Mouse (Mus musculus): ENCODE measurements at regions not wholly inside any gene's neighbourhood (a gene's known extent, or its start where the extent isn't known, plus 50 kb on each side); places are given as distances from the start of the nearest gene placed in this dataset.

DNA sequence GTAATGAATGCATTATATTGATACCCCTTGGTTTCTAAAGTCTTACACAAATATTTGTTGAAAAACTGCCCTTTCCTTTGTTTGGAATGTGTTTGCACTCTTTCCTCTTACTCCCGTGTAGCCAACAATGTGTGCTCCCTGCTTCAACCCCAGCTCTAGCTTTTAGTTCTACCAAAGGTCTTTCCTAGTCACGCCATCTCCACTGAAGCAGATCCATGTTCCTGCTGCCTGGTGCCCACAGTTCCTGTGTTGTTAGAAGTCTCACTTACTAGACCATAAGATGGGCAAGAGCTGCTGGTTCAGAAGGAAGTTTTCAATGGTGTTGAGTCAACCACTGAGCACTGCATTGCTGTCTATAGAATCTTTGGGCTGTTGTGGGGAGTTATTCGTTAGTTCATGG lies 137.0 kb downstream of the Klf5 start:
- DNase-seq (ENCODE audit: low spot score) (no peak), ATAC-seq (ENCODE audit: low FRiP score) (no peak)
- no peaks in the 10 kb centered on the region for H3K4me1 ChIP-seq (ENCODE audit: insufficient read depth, low read length)
- H3K4me3 ChIP-seq (ENCODE audit: low read depth, low read length) = no peak overlapping the region
- no peak overlapping the region for H3K4me2 ChIP-seq (ENCODE audit: low read depth, low read length, poor library complexity, severe bottlenecking)
- no peak overlapping the region for H3K9ac ChIP-seq (replicated peaks; ENCODE audit: low read length, poor library complexity, severe bottlenecking)
- H3K27me3 ChIP-seq (ENCODE audit: insufficient read depth, low read length) = no peaks in the 10 kb centered on the region
- no peak for TF ChIP-seq CTCF (IDR thresholded peaks at IDR 0.05)
- H3K27ac ChIP-seq (ENCODE audit: low read depth, low read length) = no peak overlapping the region
- H3K36me3 ChIP-seq (ENCODE audit: insufficient read depth, low read length) = no peaks in the 10 kb centered on the region
- H3K9me3 ChIP-seq (ENCODE audit: low read length) = no peaks in the 10 kb centered on the region
- 85% methylated on average over 3 of the region's 3 CpGs for WGBS

DNA sequence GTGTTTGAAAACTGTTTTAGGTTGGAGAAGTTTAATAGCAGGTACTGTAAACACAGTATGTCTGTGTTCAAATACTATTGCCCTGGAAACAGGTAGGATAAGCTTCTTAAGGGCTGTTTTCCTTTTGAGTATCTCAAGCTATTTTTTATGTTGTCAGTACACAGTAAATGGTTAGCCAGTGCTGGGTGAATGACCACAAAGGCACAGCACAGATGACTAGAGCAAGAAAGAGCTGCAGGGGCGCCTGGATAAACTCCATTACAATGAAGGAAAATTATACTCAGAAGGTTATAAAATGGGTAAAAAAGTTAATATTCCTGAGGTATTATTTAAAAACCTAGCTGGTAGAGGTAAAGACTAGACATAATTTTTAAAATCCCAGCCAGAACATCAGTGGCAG lies 137.6 kb downstream of the Klf5 start:
- DNase-seq (ENCODE audit: low spot score) = no peak
- no peaks in the 10 kb centered on the region for H3K27me3 ChIP-seq (ENCODE audit: insufficient read depth, low read length)
- no peak overlapping the region for H3K9ac ChIP-seq (replicated peaks; ENCODE audit: low read length, poor library complexity, severe bottlenecking)
- ATAC-seq (ENCODE audit: low FRiP score) = no peak
- no peaks in the 10 kb centered on the region for H3K4me1 ChIP-seq (ENCODE audit: insufficient read depth, low read length)
- H3K4me2 ChIP-seq (ENCODE audit: low read depth, low read length, poor library complexity, severe bottlenecking) = no peak overlapping the region
- H3K9me3 ChIP-seq (ENCODE audit: low read length) = no peaks in the 10 kb centered on the region
- H3K36me3 ChIP-seq (ENCODE audit: insufficient read depth, low read length) = no peaks in the 10 kb centered on the region
- no peak for TF ChIP-seq CTCF (IDR thresholded peaks at IDR 0.05)
- H3K4me3 ChIP-seq (ENCODE audit: low read depth, low read length) = no peak overlapping the region
- no peak overlapping the region for H3K27ac ChIP-seq (ENCODE audit: low read depth, low read length)
- 79% methylated on average over 1 of the region's 1 CpGs for WGBS

DNA sequence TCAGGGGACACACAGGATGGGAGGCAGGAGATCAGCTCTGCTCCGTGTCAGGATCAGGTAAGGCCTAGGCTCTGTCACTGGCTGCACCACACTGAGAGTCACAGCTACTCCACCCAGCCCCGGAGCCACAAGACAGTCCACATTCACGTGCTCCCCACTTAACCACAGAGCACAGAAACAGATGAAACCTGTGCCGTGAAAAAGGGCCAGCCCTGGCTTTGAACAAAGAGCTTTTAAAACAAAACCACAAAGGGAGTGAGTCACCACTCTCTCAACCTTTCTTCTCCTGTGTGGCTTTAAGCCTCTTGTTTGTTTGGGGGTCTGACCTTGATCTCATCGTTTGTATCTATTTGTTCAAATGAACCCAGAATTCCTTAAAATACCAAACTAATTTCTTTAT lies 150.6 kb downstream of the Klf5 start:
- Histone ChIP-seq H3K4me1 (ENCODE audit: insufficient read depth, low read length) (no peaks in the 10 kb centered on the region), H3K36me3 (ENCODE audit: insufficient read depth, low read length) (no peaks in the 10 kb centered on the region), H3K9me3 (ENCODE audit: low read length) (no peaks in the 10 kb centered on the region), H3K9ac (replicated peaks; ENCODE audit: low read length, poor library complexity, severe bottlenecking) (no peak overlapping the region), H3K27ac (ENCODE audit: low read depth, low read length) (no peak overlapping the region), H3K4me2 (ENCODE audit: low read depth, low read length, poor library complexity, severe bottlenecking) (no peak overlapping the region), H3K27me3 (ENCODE audit: insufficient read depth, low read length) (no peaks in the 10 kb centered on the region), H3K4me3 (ENCODE audit: low read depth, low read length) (no peak overlapping the region)
- 57% methylated on average over 5 of the region's 5 CpGs for WGBS
- ATAC-seq (ENCODE audit: low FRiP score) = no peak
- no peak for DNase-seq (ENCODE audit: low spot score)
- no peak for TF ChIP-seq CTCF (IDR thresholded peaks at IDR 0.05)

DNA sequence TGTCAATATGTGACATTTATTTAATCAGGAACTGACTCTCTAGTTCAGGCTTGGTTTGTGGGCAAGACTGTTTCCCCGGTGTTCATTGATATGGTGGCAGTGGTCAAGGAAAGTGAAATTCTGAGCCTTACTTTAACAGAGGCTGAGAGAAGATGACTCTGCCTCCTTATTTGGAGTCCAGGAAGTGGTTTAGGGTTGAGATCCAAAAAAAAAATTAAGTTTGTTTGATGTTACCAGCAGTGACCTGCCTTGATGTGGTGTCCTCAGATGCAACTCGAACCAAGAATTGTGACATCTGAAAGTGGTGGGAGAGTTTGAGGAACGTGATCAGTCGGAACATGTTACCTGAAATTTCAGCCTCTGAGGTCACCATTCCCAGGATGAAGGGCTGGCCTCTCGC lies 151.4 kb downstream of the Klf5 start:
- Histone ChIP-seq H3K4me1 (ENCODE audit: insufficient read depth, low read length) (no peaks in the 10 kb centered on the region), H3K27ac (ENCODE audit: low read depth, low read length) (no peak overlapping the region), H3K9ac (replicated peaks; ENCODE audit: low read length, poor library complexity, severe bottlenecking) (no peak overlapping the region), H3K4me2 (ENCODE audit: low read depth, low read length, poor library complexity, severe bottlenecking) (no peak overlapping the region), H3K36me3 (ENCODE audit: insufficient read depth, low read length) (no peaks in the 10 kb centered on the region), H3K9me3 (ENCODE audit: low read length) (no peaks in the 10 kb centered on the region), H3K27me3 (ENCODE audit: insufficient read depth, low read length) (no peaks in the 10 kb centered on the region), H3K4me3 (ENCODE audit: low read depth, low read length) (no peak overlapping the region)
- WGBS = 97% methylated on average over 5 of the region's 5 CpGs
- no peak for TF ChIP-seq CTCF (IDR thresholded peaks at IDR 0.05)
- ATAC-seq (ENCODE audit: low FRiP score) (no peak), DNase-seq (ENCODE audit: low spot score) (no peak)

DNA sequence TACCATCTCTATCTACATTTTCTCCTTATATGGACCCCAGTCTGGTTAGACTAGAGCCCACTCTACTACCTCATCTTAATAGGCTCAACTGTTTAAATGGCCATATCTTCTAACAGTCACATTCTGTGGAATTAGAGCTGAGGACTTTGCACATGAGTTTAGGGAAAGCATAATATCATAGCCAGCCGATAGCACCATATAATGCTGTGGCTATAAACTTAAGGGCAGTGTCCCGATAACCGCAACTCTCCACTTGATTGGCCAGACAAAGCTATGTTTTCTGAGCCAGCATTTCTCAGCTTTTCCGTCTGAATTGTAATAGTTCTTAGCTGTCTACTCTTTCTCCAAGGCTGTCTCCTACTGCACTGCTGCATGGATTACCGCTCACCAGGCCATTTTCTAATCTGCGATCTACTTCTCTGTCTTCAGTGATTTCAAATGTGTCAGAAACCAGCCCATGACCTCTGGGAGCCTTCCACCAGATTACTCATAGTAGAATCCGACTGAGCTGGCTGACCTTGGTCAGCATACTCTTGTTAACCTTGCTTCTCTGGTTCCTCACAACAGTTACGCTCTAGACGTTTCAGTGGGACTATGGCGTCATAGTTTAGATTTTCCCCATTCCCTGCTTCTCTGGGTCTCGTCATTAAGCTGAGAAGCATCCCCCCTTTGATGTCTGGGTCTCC lies 152.8 kb downstream of the Klf5 start:
- ATAC-seq (ENCODE audit: low FRiP score) (no peak), DNase-seq (ENCODE audit: low spot score) (no peak)
- Histone ChIP-seq H3K4me2 (ENCODE audit: low read depth, low read length, poor library complexity, severe bottlenecking) (no peak overlapping the region), H3K4me1 (ENCODE audit: insufficient read depth, low read length) (no peaks in the 10 kb centered on the region), H3K9ac (replicated peaks; ENCODE audit: low read length, poor library complexity, severe bottlenecking) (no peak overlapping the region), H3K27ac (ENCODE audit: low read depth, low read length) (no peak overlapping the region), H3K4me3 (ENCODE audit: low read depth, low read length) (no peak overlapping the region), H3K36me3 (ENCODE audit: insufficient read depth, low read length) (no peaks in the 10 kb centered on the region), H3K9me3 (ENCODE audit: low read length) (no peaks in the 10 kb centered on the region), H3K27me3 (ENCODE audit: insufficient read depth, low read length) (no peaks in the 10 kb centered on the region)
- TF ChIP-seq CTCF (IDR thresholded peaks at IDR 0.05) = no peak
- WGBS = 89% methylated on average over 11 of the region's 11 CpGs

DNA sequence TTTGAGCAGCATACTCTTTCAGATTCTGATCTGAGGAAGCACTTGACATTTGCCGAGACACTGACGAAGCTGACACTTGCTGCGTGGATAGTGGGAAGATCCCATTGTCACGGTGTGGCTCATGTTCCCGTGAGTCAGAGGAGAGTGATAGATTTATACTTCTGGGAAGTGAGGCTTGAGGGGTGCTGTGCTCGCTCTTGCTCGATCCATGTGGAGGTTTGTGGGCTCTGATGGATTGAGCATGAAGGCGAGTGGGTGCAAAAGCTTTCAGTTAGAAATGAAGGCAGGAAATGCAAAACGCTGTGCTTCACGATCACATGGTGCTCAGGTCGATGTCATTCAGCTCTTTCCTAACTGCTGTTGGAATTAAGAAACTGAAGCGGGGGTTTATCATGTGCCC lies 155.4 kb downstream of the Klf5 start:
- 89% methylated on average over 12 of the region's 12 CpGs for WGBS
- no peak overlapping the region for H3K27ac ChIP-seq (ENCODE audit: low read depth, low read length)

More for the DNA sequence above, 155.4 kb downstream of the Klf5 start:
- H3K4me3 ChIP-seq (ENCODE audit: low read depth, low read length) = no peak overlapping the region
- DNase-seq (ENCODE audit: low spot score) = no peak
- no peak overlapping the region for H3K4me2 ChIP-seq (ENCODE audit: low read depth, low read length, poor library complexity, severe bottlenecking)
- ATAC-seq (ENCODE audit: low FRiP score) = no peak
- H3K9me3 ChIP-seq (ENCODE audit: low read length) = no peaks in the 10 kb centered on the region
- H3K9ac ChIP-seq (replicated peaks; ENCODE audit: low read length, poor library complexity, severe bottlenecking) = no peak overlapping the region
- TF ChIP-seq CTCF (IDR thresholded peaks at IDR 0.05) = no peak
- H3K4me1 ChIP-seq (ENCODE audit: insufficient read depth, low read length) = no peaks in the 10 kb centered on the region
- no peaks in the 10 kb centered on the region for H3K27me3 ChIP-seq (ENCODE audit: insufficient read depth, low read length)
- no peaks in the 10 kb centered on the region for H3K36me3 ChIP-seq (ENCODE audit: insufficient read depth, low read length)

Data from midbrain, postnatal 0 days (tissue).